Mouse (Mus musculus) thymus, adult 18-20 months (tissue): ENCODE results near the gene Rai1.

Experiments
- DNase-seq, 2 experiments: peaks; one replicate each; pipeline ENCODE4 v3.0.0; 2022; ENCODE audit warnings: mixed read lengths in 2 of 2

Gene Rai1

GRCm38 (mm10) chr11:60164450-60164849 is 59.6 kb downstream of the Rai1 start:
- DNase-seq, result no peak

GRCm38 (mm10) chr11:60165076-60165475 is 60.3 kb downstream of the Rai1 start:
- no peak for DNase-seq

- DNase-seq, result no peak
Observed at GRCm38 (mm10) chr11:60168780-60169179, 64.0 kb downstream of the Rai1 start.

GRCm38 (mm10) chr11:60172074-60172473 is 67.3 kb downstream of the Rai1 start:
- no peak for DNase-seq

GRCm38 (mm10) chr11:60173606-60174184 is 68.9 kb downstream of the Rai1 start:
- DNase-seq, result no peak

GRCm38 (mm10) chr11:60175371-60176181 is 70.8 kb downstream of the Rai1 start:
- DNase-seq, result peak; percentile 32 to 50

- peak in 1 of 2 experiments; percentile 55 for DNase-seq
Observed at GRCm38 (mm10) chr11:60176182-60176974, 71.6 kb downstream of the Rai1 start.

GRCm38 (mm10) chr11:60176975-60177657 is 72.3 kb downstream of the Rai1 start:
- DNase-seq, result no peak

- DNase-seq, result no peak
Observed at GRCm38 (mm10) chr11:60178005-60178404, 73.2 kb downstream of the Rai1 start.

- no peak for DNase-seq
Observed at GRCm38 (mm10) chr11:60178506-60178905, 73.7 kb downstream of the Rai1 start.

- DNase-seq, result no peak
Observed at GRCm38 (mm10) chr11:60182116-60182670, 77.4 kb downstream of the Rai1 start.

- no peak for DNase-seq
Observed at GRCm38 (mm10) chr11:60182741-60183140, 77.9 kb downstream of the Rai1 start.

- DNase-seq, result no peak
Observed at GRCm38 (mm10) chr11:60184346-60185325, 79.8 kb downstream of the Rai1 start.

- DNase-seq, result no peak
Observed at GRCm38 (mm10) chr11:60185396-60186231, 80.8 kb downstream of the Rai1 start.

GRCm38 (mm10) chr11:60187070-60187469 is 82.3 kb downstream of the Rai1 start:
- no peak for DNase-seq

- no peak for DNase-seq
Observed at GRCm38 (mm10) chr11:60188275-60188853, 83.6 kb downstream of the Rai1 start.

GRCm38 (mm10) chr11:60189501-60190040 is 84.8 kb downstream of the Rai1 start:
- no peak for DNase-seq

GRCm38 (mm10) chr11:60190055-60190641 is 85.3 kb downstream of the Rai1 start:
- no peak for DNase-seq

- no peak for DNase-seq
Observed at GRCm38 (mm10) chr11:60192534-60192933, 87.7 kb downstream of the Rai1 start.
